Mouse (Mus musculus): ENCODE data around the gene Styk1.
"Not testable (repeated sequence)": the region's sequence is repeated elsewhere in the genome, so short reads cannot be mapped to it uniquely, and the experiment has no call there.

The Styk1 gene

GRCm38 (mm10) chr6:131292991-131293788 lies 60.2 kb downstream of the Styk1 start, which contains the start of gene Magohb:
Gene Magohb (minus strand): TSS chr6:131293244.
- DNase-seq (ENCODE audit: low spot score): peak; percentile 54

- peak; percentile 1 for DNase-seq (ENCODE audit: low spot score)
These were observed 61.0 kb downstream of the Styk1 start for GRCm38 (mm10) chr6:131292276-131292990.

- DNase-seq (ENCODE audit: low spot score): peak; percentile 4
These were observed 63.0 kb downstream of the Styk1 start for GRCm38 (mm10) chr6:131290430-131290829.

- DNase-seq (ENCODE audit: low spot score): not testable (repeated sequence)
These were observed 75.2 kb downstream of the Styk1 start for GRCm38 (mm10) chr6:131278160-131278559.

- DNase-seq (ENCODE audit: low spot score): no peak
These were observed 76.7 kb downstream of the Styk1 start for GRCm38 (mm10) chr6:131276659-131277058.

- DNase-seq (ENCODE audit: low spot score): no peak
These were observed 81.1 kb downstream of the Styk1 start for GRCm38 (mm10) chr6:131272311-131272710.

- DNase-seq (ENCODE audit: low spot score): no peak
These were observed 83.1 kb downstream of the Styk1 start for GRCm38 (mm10) chr6:131270312-131270711.

- no peak for DNase-seq (ENCODE audit: low spot score)
These were observed 83.8 kb downstream of the Styk1 start for GRCm38 (mm10) chr6:131269599-131269998.

- no peak for DNase-seq (ENCODE audit: low spot score)
These were observed 89.2 kb downstream of the Styk1 start for GRCm38 (mm10) chr6:131264175-131264574.

- no peak for DNase-seq (ENCODE audit: low spot score)
These were observed 90.6 kb downstream of the Styk1 start for GRCm38 (mm10) chr6:131262778-131263177.

GRCm38 (mm10) chr6:131262009-131262408 lies 91.4 kb downstream of the Styk1 start:
- no peak for DNase-seq (ENCODE audit: low spot score)
